Mouse (Mus musculus) liver, embryonic 13.5 days (tissue): Measurements from ENCODE around the gene Sar1a. TPM values are rescaled to one million over a fixed set of nuclear protein-coding genes. Genes with fewer than 3 reads are reported as not detected.

Source experiments
- ATAC-seq: fragments of 200-750 bp; cut with Nextera tagmentation; 2 replicates; pipeline ENCODE4 v1.8.0; 2017; ENCODE audit warnings: low read depth, mild to moderate bottlenecking, moderate number of reproducible peaks, moderate library complexity
- DNase-seq: peaks from one replicate; pipeline ENCODE4 v3.0.0; 2022
- H3K27ac ChIP-seq: fragments of 300-500 bp; sonication (generic); 2 replicates; pipeline ENCODE4 v1.5.1; 2015; ENCODE audit warnings: moderate library complexity, mild to moderate bottlenecking, inconsistent platforms
- H3K27me3 ChIP-seq: fragments of 300-500 bp; sonication (generic); 2 replicates; pipeline ENCODE4 v1.6.1; 2015; ENCODE audit warnings: mild to moderate bottlenecking, inconsistent platforms
- H3K36me3 ChIP-seq: fragments of 300-500 bp; sonication (generic); 2 replicates; pipeline ENCODE4 v1.6.1; 2015; ENCODE audit warnings: mild to moderate bottlenecking, inconsistent platforms
- H3K4me1 ChIP-seq: fragments of 300-500 bp; sonication (generic); replicated peaks from 2 replicates; pipeline ENCODE4 v1.6.1; 2015; ENCODE audit warnings: inconsistent platforms
- H3K4me2 ChIP-seq: fragments of 300-500 bp; sonication (generic); 2 replicates; pipeline ENCODE4 v1.6.1; 2015; ENCODE audit warnings: inconsistent platforms, mild to moderate bottlenecking, moderate library complexity
- H3K4me3 ChIP-seq: fragments of 300-500 bp; sonication (generic); replicated peaks from 2 replicates; pipeline ENCODE4 v1.5.1; 2015; ENCODE audit warnings: mild to moderate bottlenecking, inconsistent platforms
- H3K9ac ChIP-seq: fragments of 300-500 bp; sonication (generic); 2 replicates; pipeline ENCODE4 v1.6.1; 2015; ENCODE audit warnings: mild to moderate bottlenecking, inconsistent platforms
- H3K9me3 ChIP-seq: fragments of 300-500 bp; sonication (generic); replicated peaks from 2 replicates; pipeline ENCODE4 v1.6.1; 2016; ENCODE audit warnings: inconsistent platforms
- WGBS: fragments of 180-500 bp; shearing (Covaris S2); methylation state at CpG from one replicate; pipeline ENCODE4 v1.1.7; 2015; ENCODE audit not compliant: insufficient replicate concordance; 5-methylcytosine and 5-hydroxymethylcytosine counted together
- polyA plus RNA-seq: library from polyadenylated mRNA; unstranded; fragments of >200 nt; fragmentation: Nextera tagmentation; extraction: Ambion mirVana; gene quantifications from 2 replicates; pipeline ENCODE4 v1.2.1, GENCODE M21; 2015

Sar1a gene
- polyA plus RNA-seq: 89.1 and 99.9 TPM in 2 replicates

DNA sequence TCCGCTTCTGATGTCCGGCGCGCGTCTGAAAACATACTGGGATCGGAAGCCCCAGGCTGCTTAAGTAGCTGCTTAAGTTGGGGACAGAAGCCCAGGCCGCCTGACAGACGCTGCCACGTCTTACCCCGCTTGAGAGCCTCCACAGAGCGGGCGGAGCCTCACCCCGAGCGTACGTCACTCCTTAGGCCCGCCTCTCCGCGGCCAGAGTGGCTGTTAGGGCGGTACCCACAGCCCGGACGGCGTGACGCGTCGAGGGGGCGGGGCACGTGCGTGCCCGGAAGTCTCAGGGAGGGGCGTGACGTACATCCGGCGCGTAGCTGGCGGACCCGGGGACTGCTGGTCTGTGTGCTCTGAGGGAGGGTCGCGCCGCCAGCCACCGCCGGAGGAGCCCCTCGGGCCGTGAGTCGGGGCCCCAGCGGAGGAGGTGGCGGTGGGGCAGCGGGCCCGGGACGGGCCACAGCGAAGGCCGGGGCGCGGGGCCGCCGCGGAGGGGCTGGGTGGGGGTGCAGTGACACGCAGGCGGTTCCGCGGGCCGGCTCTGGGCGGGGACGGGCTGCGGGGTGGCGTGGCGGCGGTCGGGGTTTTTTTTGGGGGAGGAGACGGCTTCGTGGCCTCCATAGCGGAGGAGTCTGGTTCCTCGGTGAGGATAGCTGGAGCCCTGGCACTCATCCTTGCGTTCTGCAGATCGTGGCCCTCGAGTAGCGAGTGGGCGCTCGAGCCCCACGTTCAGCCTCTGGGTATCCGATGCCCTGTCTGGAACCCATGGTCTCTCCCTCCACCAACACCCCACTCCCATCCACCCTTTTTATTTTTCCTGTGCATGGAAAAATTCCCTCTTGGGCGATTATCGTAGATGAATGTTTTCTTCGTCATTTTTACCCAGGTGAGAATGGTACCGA lies at the start of gene Sar1a:
Sar1a (plus strand) TSS at position 285 of the 899 bp plus-strand sequence.
- no peaks in the 10 kb centered on the region for H3K9me3 ChIP-seq
- peak within 1 kb of the TSS; percentile 96 for H3K4me3 ChIP-seq
- ATAC-seq (peak; percentile 99), DNase-seq (peak; percentile 96)
- peaks cover 24% of the 10 kb centered on the region for H3K36me3 ChIP-seq
- WGBS: under 1% methylated on average over 80 of the region's 84 CpGs
- peak within 1 kb of the TSS; percentile 82 for H3K27ac ChIP-seq
- H3K9ac ChIP-seq: peak within 1 kb of the TSS; percentile 91
- peak within 1 kb of the TSS; percentile 94 for H3K4me2 ChIP-seq
- H3K27me3 ChIP-seq: no peaks in the 10 kb centered on the region
- H3K4me1 ChIP-seq: peaks cover 49% of the 10 kb centered on the region

DNA sequence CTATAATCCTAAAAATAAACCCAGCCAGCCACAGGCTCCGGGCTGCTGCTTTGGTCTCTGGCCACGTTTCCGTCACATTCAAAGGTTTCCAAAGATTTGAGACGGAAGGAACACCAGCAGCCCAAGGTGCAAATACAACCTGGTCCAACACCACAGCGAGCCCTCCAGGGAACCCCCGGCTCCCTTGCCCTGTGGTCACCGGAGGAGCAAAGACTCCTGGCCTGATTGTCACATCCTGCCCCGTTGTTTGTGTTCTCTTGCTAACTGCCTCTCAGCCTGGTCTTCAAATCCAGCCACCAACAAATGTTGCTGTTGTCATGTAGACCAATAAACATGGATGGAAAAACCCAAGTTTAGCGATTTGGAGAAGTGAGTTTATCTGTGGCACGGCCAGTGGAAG lies 47.7 kb upstream of the Sar1a start:
- no peak overlapping the region for H3K9ac ChIP-seq
- DNase-seq: no peak
- no peaks in the 10 kb centered on the region for H3K9me3 ChIP-seq
- H3K36me3 ChIP-seq: no peaks in the 10 kb centered on the region
- 0 out of 2 replicates have a peak, but pooled peaks cover under 1% of the 10 kb centered on the region for H3K27me3 ChIP-seq
- WGBS: 41% methylated on average over 10 of the region's 10 CpGs
- H3K4me1 ChIP-seq: no peaks in the 10 kb centered on the region
- no peak overlapping the region for H3K4me2 ChIP-seq
- no peak overlapping the region for H3K27ac ChIP-seq
- H3K4me3 ChIP-seq: no peak overlapping the region
- no peak for ATAC-seq

DNA sequence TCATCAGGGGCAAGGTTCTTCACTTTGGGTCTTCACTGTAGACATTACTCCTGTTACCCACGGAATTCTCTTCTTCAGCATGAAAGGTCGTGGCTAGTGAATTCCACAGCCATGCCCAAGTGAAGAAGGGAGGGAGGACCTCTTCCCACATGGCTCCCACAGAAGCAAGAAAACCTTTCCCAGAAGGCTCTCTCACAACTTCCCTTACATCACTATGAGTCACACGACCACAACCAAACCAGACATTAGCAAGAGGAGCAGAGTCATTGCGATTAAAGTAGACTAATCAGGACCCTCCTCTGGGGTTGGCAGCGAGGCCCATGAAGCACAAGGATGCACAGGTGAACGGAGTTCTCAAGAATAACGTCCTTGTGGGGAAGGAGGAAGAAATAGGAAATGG lies 43.0 kb upstream of the Sar1a start:
- Histone ChIP-seq H3K27me3 (no peaks in the 10 kb centered on the region), H3K4me3 (no peak overlapping the region), H3K27ac (no peak overlapping the region), H3K9me3 (no peaks in the 10 kb centered on the region), H3K36me3 (no peaks in the 10 kb centered on the region), H3K9ac (no peak overlapping the region), H3K4me1 (no peaks in the 10 kb centered on the region), H3K4me2 (no peak overlapping the region)
- no peak for ATAC-seq
- WGBS: 55% methylated on average over 7 of the region's 7 CpGs
- DNase-seq: no peak

DNA sequence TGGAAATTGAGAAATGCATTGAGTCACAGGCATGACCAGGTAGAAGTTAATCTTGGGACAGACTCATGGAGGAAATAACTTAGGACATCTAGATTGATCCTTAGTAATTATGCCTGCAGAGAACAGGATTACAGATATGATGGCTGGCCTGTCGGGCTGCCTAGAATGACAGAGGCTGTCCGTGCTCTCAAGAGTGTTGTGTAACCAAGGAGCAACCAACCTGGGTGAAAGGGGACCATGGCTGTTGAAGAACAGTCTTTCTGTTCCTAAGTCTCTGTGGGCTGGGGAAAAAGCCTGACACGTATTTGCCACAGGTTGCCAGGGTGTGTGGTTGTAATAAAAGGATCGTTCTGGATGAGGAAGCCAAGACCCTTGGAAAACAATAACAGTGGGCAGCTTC lies 39.7 kb upstream of the Sar1a start:
- Histone ChIP-seq H3K36me3 (no peaks in the 10 kb centered on the region), H3K27me3 (no peaks in the 10 kb centered on the region), H3K4me1 (no peaks in the 10 kb centered on the region), H3K4me3 (no peak overlapping the region), H3K27ac (no peak overlapping the region), H3K9me3 (no peaks in the 10 kb centered on the region), H3K4me2 (no peak overlapping the region), H3K9ac (no peak overlapping the region)
- WGBS: 51% methylated on average over 4 of the region's 4 CpGs
- no peak for ATAC-seq
- no peak for DNase-seq

DNA sequence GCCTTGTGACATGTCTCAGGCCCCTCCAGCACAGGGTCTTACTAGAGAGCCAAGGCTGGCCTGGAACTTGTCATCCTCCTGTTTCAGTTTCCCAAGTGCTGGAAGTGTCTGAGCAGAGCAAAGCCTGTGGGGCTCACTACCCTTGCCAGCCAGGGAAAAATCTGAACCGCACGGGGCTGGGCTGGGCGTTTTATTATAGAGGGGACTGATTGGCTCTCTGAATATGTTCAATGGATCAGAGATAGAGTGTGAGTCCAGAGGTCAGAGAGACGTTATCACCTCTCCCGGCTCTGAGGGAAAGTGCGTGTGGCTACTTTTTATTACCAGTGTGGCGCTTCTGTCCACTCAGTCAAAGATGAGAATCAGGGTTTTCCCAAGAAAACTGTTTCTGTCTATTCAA lies 33.5 kb upstream of the Sar1a start:
- no peak overlapping the region for H3K27ac ChIP-seq
- H3K36me3 ChIP-seq: 0 out of 2 replicates have a peak, but pooled peaks cover 4% of the 10 kb centered on the region
- 62% methylated on average over 7 of the region's 7 CpGs for WGBS
- DNase-seq: no peak
- no peak overlapping the region for H3K9ac ChIP-seq
- ATAC-seq: no peak
- peaks cover 30% of the 10 kb centered on the region for H3K4me1 ChIP-seq
- no peak overlapping the region for H3K4me2 ChIP-seq
- peaks cover 3% of the 10 kb centered on the region; the same call in 1 of the 2 replicates for H3K27me3 ChIP-seq
- H3K4me3 ChIP-seq: no peak overlapping the region
- no peaks in the 10 kb centered on the region for H3K9me3 ChIP-seq

DNA sequence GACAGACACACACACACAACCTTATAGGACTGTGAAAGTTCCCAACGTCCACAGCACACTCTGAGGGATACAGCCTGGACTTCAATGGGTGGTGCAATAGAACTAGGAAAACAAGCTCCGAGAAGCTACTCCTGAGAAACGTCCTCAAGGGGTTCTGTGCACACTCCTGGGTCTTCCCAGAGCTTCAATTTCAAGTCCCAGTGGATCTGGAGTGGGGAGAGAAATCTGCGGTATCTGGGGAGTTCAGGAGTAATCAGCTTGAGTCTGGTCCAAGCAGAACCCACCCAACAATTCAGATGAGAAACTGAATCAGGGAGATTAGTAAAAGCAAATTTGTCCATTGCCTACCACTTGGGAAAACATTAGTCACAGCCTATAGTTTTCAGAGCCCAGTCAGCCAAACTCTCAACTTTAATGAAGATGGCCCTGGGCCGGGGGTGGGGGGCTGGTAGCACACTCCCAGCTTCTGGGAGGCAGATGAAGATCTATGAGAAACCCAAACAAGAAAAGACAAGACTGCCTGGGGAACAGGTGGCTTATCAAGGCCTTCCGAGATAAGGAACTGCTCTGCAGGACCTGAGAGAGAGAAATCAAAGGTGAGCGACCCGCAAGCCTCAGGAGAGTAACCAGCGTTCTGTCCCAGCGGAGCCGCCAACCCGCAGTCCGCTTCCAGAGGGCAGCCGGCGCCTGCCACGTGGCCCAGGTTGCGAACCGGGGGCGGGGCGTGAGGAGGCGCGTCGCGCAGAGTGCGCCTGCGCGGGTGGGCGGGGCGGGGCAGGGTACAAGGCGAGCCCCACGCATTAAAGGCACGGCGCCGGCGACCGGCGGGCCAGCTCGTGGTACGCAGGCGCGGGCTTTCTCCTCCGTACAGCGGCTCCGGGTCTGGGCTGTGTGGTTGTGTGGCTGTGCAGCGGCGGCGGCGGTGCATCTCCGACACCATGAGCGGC lies 32.0 kb upstream of the Sar1a start, which contains the start of gene Ppa1:
Ppa1 (plus strand) TSS at position 763 of the 947 bp plus-strand sequence.
- Histone ChIP-seq H3K4me3 (peak within 1 kb of the TSS; percentile 87), H3K4me1 (peaks cover 30% of the 10 kb centered on the region), H3K27ac (peak within 1 kb of the TSS; percentile 81), H3K9ac (peak within 1 kb of the TSS; percentile 89), H3K36me3 (peaks cover 13% of the 10 kb centered on the region; the same call in 1 of the 2 replicates), H3K9me3 (no peaks in the 10 kb centered on the region), H3K4me2 (peak within 1 kb of the TSS; percentile 96), H3K27me3 (peaks cover 3% of the 10 kb centered on the region; the same call in 1 of the 2 replicates)
- DNase-seq: peak; percentile 81
- WGBS: 3% methylated on average over 48 of the region's 50 CpGs
- ATAC-seq: peak; percentile 96

DNA sequence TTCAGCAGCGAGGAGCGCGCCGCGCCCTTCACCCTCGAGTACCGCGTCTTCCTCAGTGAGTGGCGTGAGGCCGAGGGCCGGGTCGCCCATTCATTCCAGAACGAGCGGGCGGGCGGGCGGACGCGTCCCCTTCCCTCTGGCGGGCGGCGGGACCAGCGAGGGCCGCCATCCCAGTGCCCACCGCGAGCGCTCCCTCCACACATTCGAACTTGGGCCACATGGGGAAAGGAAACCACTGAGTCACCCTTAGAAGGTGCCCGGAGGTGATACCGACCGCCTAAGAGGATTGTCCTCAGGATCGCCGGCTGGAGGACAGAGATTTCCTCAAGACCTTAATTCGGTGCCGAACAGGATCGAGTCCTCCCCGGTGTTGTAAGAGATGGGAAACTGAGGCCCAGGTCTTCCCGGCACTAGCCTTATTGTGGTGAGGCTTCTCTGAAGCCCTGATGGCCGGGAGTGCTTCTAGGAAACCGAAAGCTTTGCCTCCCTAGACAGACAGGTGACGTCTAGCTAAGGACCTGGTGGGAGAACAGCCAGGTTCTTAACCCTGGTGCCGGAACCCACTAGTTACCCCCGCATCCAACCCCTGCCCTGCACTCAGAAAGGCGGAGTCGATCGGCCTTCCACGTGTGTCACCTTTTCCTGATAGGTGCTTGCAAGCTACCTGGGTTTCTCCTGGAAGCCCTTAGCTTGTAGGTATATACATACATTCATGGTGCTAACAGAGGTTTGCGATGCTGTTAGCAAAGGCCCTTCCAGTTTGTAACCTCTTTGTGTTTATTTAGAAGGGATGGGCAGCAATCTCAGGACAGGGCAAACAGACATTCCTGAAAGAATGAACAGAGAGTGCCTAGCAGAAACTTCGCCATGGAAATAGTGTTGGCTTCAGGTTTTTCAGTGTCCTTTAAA lies 31.1 kb upstream of the Sar1a start:
- H3K36me3 ChIP-seq: peaks cover 18% of the 10 kb centered on the region; the same call in 1 of the 2 replicates
- peak overlapping the region; percentile 87 for H3K4me3 ChIP-seq
- DNase-seq: peak; percentile 53
- WGBS: under 1% methylated on average over 49 of the region's 49 CpGs
- H3K27ac ChIP-seq: peak overlapping the region; percentile 81
- peak; percentile 78 for ATAC-seq
- H3K4me1 ChIP-seq: peaks cover 30% of the 10 kb centered on the region
- H3K27me3 ChIP-seq: peaks cover 3% of the 10 kb centered on the region; the same call in 1 of the 2 replicates
- H3K4me2 ChIP-seq: peak overlapping the region; percentile 96
- H3K9ac ChIP-seq: peak overlapping the region; percentile 89
- no peaks in the 10 kb centered on the region for H3K9me3 ChIP-seq

DNA sequence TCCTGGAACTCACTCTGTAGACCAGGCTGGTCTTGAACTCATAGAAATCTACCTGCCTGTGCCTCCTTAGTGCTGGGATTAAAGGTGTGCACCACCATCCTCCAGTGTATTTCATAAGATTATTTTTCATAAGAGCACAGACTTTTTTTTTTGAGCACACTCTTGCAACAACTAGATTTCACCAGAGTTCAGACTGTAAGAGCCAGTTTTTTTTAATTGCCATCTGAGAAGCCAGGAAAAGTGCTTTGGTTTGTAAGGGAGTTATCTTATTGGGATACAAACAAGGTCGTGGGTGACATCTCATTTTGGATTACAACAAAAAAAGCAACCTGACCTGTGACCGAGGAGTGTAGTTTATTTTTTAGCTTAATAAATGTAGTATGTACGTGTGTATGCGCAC lies 26.0 kb upstream of the Sar1a start:
- Histone ChIP-seq H3K4me1 (peaks cover 21% of the 10 kb centered on the region), H3K4me3 (no peak overlapping the region), H3K4me2 (no peak overlapping the region), H3K27me3 (no peaks in the 10 kb centered on the region), H3K9me3 (no peaks in the 10 kb centered on the region), H3K36me3 (peaks cover 42% of the 10 kb centered on the region), H3K9ac (no peak overlapping the region), H3K27ac (no peak overlapping the region)
- no peak for DNase-seq
- 80% methylated on average over 4 of the region's 4 CpGs for WGBS
- ATAC-seq: no peak

DNA sequence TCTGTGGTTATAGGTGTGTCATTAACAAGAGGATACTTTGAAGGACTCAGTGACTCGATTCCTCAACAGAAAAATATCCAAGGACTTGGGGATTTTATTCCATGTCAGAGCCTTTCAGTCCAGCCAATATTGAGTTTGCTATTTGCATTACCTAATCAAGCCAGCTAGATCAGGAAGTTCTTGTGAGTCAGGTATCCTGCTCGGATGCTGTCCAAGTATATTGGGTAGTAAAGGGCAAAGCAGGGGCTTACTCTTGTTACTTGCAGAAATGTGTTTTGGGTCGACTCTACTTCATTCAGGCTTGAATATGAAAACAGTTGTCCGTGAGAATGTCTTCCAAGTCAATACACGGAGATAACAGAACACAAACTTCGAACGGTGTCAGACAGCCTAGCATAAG lies 25.4 kb upstream of the Sar1a start:
- DNase-seq (no peak), ATAC-seq (no peak)
- Histone ChIP-seq H3K36me3 (peaks cover 48% of the 10 kb centered on the region), H3K4me2 (no peak overlapping the region), H3K9me3 (no peaks in the 10 kb centered on the region), H3K9ac (no peak overlapping the region), H3K4me3 (no peak overlapping the region), H3K27ac (no peak overlapping the region), H3K4me1 (peaks cover 15% of the 10 kb centered on the region), H3K27me3 (no peaks in the 10 kb centered on the region)
- WGBS: 74% methylated on average over 7 of the region's 7 CpGs

DNA sequence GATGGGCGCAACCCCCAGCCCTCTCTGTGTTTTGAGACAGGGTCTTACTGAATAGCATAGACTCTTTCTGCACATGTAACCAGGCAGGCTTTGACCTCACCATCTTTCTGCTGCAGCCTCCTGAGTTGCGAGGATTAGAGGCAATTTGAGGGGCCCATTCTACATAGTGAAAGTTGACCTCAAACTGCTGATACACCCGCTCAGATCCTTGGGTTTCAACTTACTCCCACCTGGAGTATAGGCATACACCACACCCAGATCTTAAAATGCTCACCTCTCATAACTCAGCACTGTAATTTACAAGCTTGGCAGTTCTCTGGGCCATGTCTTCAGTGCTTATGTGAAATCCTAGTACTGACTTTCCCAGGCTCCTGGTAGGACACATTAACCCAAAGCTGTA lies 24.9 kb upstream of the Sar1a start:
- no peaks in the 10 kb centered on the region for H3K9me3 ChIP-seq
- no peaks in the 10 kb centered on the region for H3K27me3 ChIP-seq
- H3K27ac ChIP-seq: no peak overlapping the region
- peaks cover 53% of the 10 kb centered on the region for H3K36me3 ChIP-seq
- no peak overlapping the region for H3K4me3 ChIP-seq
- DNase-seq: no peak
- no peak for ATAC-seq
- H3K9ac ChIP-seq: no peak overlapping the region
- H3K4me1 ChIP-seq: peaks cover 11% of the 10 kb centered on the region
- WGBS: 80% methylated on average over 3 of the region's 3 CpGs
- no peak overlapping the region for H3K4me2 ChIP-seq
